Mouse (Mus musculus): Measurements from ENCODE around the gene Shisa7.

- TF ChIP-seq CTCF (IDR thresholded peaks at IDR 0.05; ENCODE audit: low read depth, low read length), result no peak
- TF ChIP-seq POLR2A (IDR thresholded peaks at IDR 0.05; ENCODE audit: extremely low read depth, insufficient read depth, low read length), result no peak
Measured at GRCm38 (mm10) chr7:4813105-4813791, 31.2 kb downstream of the Shisa7 start.
